Mouse (Mus musculus) lung, adult 2 months (tissue): ENCODE results near the gene Naxd. TPM values are rescaled to one million over a fixed set of nuclear protein-coding genes. Genes with fewer than 3 reads are reported as not detected.

Experiments
- DNase-seq: peaks from one replicate; pipeline ENCODE4 v3.0.0; 2022
- H3K4me1 ChIP-seq: fragments of 200-500 bp; 2 replicates; pipeline ENCODE4 v1.6.1; 2011; ENCODE audit warnings: low read length; ENCODE audit not compliant: control insufficient read depth, insufficient read depth
- H3K4me3 ChIP-seq: fragments of 200-500 bp; replicated peaks from 2 replicates; pipeline ENCODE3; 2011; ENCODE audit warnings: low read depth, mild to moderate bottlenecking, control low read depth, low read length; ENCODE audit errors: extremely low read depth
- CTCF ChIP-seq: fragments of 200-500 bp; IDR thresholded peaks from 2 replicates; pipeline ENCODE4 v1.5.1; 2011; ENCODE audit warnings: mild to moderate bottlenecking, low read length, control low read depth; ENCODE audit not compliant: insufficient read depth
- POLR2A ChIP-seq: fragments of 200-500 bp; IDR thresholded peaks from 2 replicates; pipeline ENCODE4 v1.6.1; 2011; ENCODE audit warnings: low read depth, mild to moderate bottlenecking, control low read depth, low read length, borderline replicate concordance; ENCODE audit errors: extremely low read depth
- WGBS: fragments of 180-500 bp; shearing (Covaris S2); methylation state at CpG from one replicate; pipeline ENCODE4 v1.1.7; 2018; 5-methylcytosine and 5-hydroxymethylcytosine counted together
- polyA plus RNA-seq: library from polyadenylated mRNA; depleted of rRNA; stranded (reverse); fragments of >200 nt; gene quantifications from 2 replicates; pipeline ENCODE4 v1.2.3, GENCODE M21; 2012; rRNA removed

Naxd gene
- polyA plus RNA-seq, 1 experiment: 142 TPM

DNA sequence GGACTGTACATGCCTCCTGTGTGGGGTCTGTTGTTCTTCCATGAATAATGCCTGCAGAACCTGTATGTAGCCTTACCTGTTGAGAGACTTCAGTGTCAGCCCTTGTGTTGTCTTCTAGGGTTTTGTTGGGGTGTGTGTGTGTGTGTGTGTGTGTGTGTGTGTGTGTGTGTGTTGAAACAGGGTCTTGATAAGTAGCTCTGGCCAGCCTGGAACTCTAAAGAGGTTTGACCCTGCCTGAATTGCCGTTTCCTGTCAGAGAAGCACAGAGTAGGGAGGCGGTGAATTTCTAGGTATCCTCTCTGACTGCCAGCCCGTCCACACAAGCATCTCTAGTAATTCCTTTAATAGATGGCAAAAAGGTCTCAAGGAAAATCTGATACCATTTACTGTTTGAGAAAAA, 62.2 kb downstream of the Naxd start:
- TF ChIP-seq CTCF: no peak
- no peak for TF ChIP-seq POLR2A
- DNase-seq: no peak
- Histone ChIP-seq H3K4me1 (peaks cover 6% of the 10 kb centered on the region), H3K4me3 (no peak overlapping the region)
- whole genome bisulfite sequencing: 36% methylated on average over 3 of the region's 3 CpGs

DNA sequence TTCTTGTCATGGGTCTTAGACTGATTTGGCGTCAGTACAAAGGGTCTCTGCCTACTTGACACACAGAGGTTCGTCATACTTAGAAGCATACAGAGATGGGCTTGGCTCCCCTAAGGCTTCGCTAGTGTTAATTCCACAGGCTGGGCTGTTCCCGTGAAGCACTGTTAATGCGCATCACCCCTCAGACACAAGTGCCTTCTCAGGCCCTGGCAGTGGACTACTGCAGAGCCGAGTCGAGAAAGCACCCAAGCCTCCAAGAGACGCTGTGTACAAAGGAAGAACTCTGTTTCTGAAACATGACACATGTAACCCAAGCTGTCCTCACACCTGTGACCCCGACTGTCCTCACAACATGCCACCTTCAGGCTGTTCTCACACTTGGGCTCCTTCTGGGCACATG, 62.9 kb downstream of the Naxd start:
- WGBS: 72% methylated on average over 9 of the region's 9 CpGs
- TF ChIP-seq POLR2A (no peak), CTCF (no peak)
- no peak for DNase-seq
- Histone ChIP-seq H3K4me1 (peaks cover 2% of the 10 kb centered on the region), H3K4me3 (no peak overlapping the region)

DNA sequence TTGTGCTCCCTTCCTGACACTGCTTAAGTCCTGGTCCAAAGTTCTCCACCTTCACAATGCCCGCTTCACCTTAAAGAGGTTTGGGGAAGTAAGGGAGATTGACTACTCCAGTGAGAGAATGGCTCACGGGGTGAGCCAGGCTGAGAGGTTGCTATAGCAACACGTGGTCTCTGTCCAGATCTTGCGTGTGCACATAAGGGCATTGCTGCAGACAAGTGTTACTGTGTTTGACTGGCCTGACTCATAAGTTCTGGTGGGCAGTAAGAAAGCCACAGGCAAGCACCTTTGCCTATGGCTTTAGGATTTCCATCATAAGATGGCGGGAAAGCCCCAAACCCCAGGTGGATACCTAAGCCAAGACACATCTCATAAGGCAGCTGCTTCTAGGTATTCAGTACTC, 66.9 kb downstream of the Naxd start:
- TF ChIP-seq POLR2A (no peak), CTCF (no peak)
- no peak for DNase-seq
- WGBS: 70% methylated on average over 5 of the region's 5 CpGs
- no peaks in the 10 kb centered on the region; the same call in 1 of the 2 replicates for H3K4me1 ChIP-seq
- no peak overlapping the region for H3K4me3 ChIP-seq

Other genes starting within 250 kb of the Naxd start
- 219 and 237 TPM in 2 replicates for gene Col4a2, start 184.7 kb upstream of the Naxd start, polyA plus RNA-seq
- gene Col4a1, start 184.7 kb upstream of the Naxd start, polyA plus RNA-seq: 556 and 580 TPM in 2 replicates
- gene Rab20, start 18.8 kb upstream of the Naxd start, polyA plus RNA-seq: 17.3 and 19.5 TPM in 2 replicates
- gene Cars2, start 53.3 kb downstream of the Naxd start, polyA plus RNA-seq: 38.8 and 48.4 TPM in 2 replicates
- gene Ing1, start 58.1 kb downstream of the Naxd start, polyA plus RNA-seq: 18.5 and 21.5 TPM in 2 replicates
- gene Ankrd10, start 138.3 kb downstream of the Naxd start, polyA plus RNA-seq: 52.3 and 54.5 TPM in 2 replicates
- gene 1700016D06Rik, start 203.6 kb downstream of the Naxd start, polyA plus RNA-seq: not detected in 2 replicates
- 50.9 and 56.2 TPM in 2 replicates for gene Arhgef7, start 230.2 kb downstream of the Naxd start, polyA plus RNA-seq